Mouse (Mus musculus) E14TG2a.4 (cell line): ENCODE results near the gene Gmeb2.

Experiments
- CTCF ChIP-seq: conservative IDR thresholded peaks from 2 replicates; pipeline ENCODE4 v1.5.1; 2014; ENCODE audit warnings: low read length
- NANOG ChIP-seq: IDR thresholded peaks from 2 replicates; pipeline ENCODE4 v1.6.1; 2014; ENCODE audit warnings: borderline replicate concordance, low read length, mixed read lengths
- POU5F1 ChIP-seq: IDR thresholded peaks from 2 replicates; pipeline ENCODE4 v1.6.1; 2014; ENCODE audit warnings: low read length, borderline replicate concordance

DNA sequence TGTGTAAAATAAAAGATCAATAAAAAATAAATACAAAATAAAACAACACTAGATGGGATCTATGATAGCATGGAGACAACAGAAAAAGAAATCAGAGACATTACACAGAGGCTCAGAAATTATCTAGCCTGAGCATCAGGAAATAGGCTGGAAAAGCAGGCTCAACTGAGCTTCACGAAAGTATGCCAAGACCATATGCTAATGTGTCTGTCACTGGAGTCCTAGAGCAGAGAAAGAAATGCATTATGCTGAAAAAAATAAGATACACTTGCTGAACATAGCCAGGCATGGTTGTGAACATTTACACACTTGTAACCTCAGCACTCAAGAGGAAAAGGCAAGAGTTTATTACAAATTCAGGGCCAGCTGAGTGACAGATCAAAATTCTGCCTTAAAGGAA, 7.9 kb downstream of the Gmeb2 start:
- no peak for TF ChIP-seq POU5F1
- TF ChIP-seq CTCF, result no peak
- TF ChIP-seq NANOG, result no peak
